Mouse (Mus musculus) ES-Bruce4 (cell line): ENCODE results near the gene Itgax.

Experiments
- CTCF ChIP-seq: IDR thresholded peaks from one replicate; pipeline ENCODE4 v1.8.1; 2011; ENCODE audit warnings: low read depth, low read length
- EP300 ChIP-seq: IDR thresholded peaks from 2 replicates; pipeline ENCODE4 v1.6.1; 2011; ENCODE audit warnings: low read depth, low read length; ENCODE audit not compliant: insufficient read depth
- POLR2A ChIP-seq: IDR thresholded peaks from one replicate; pipeline ENCODE4 v1.8.1; 2011; ENCODE audit warnings: low read length; ENCODE audit not compliant: insufficient read depth

DNA sequence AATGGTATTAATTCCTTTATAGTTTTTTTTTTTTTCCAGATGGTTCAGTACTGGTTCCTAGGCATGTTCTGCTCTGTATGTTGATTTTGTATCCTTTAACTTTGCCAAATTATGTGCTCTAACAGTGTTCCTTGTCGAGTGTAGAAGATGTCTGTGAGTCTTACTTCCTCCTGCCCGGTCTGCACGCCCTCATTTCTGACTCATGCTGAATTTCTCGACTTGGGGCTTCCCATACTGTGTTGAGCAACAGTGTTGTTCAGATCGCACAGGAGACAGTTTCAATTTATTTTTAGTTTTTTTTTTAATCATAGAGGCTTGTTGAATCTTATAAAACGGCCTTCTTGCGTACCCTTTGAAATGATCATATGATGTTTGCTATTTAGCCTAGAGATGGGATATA lies 40.2 kb upstream of the Itgax start:
- TF ChIP-seq CTCF (no peak), POLR2A (no peak), EP300 (no peak)
